Mouse (Mus musculus) small intestine, adult 2 months (tissue): ENCODE measurements around the gene Eya2. TPM values are rescaled to one million over a fixed set of nuclear protein-coding genes. Genes with fewer than 3 reads are reported as not detected.

Experiments used
- H3K27ac ChIP-seq: fragments of 200-500 bp; 2 replicates; pipeline ENCODE4 v1.5.1; 2012; ENCODE audit warnings: low read depth, low read length, control low read depth, inconsistent platforms; ENCODE audit not compliant: insufficient read depth
- H3K27me3 ChIP-seq: fragments of 200-500 bp; 2 replicates; pipeline ENCODE4 v1.6.1; 2012; ENCODE audit warnings: mild to moderate bottlenecking, moderate library complexity, low read length, inconsistent platforms; ENCODE audit not compliant: control insufficient read depth, insufficient read depth
- H3K36me3 ChIP-seq: fragments of 200-500 bp; 2 replicates; pipeline ENCODE4 v1.6.1; 2012; ENCODE audit warnings: mild to moderate bottlenecking, low read length, control low read depth, inconsistent platforms; ENCODE audit not compliant: control insufficient read depth, insufficient read depth
- H3K4me1 ChIP-seq: fragments of 200-500 bp; 2 replicates; pipeline ENCODE4 v1.6.1; 2012; ENCODE audit warnings: low read length, inconsistent platforms, mixed read lengths; ENCODE audit not compliant: control insufficient read depth, insufficient read depth, insufficient read length
- H3K4me3 ChIP-seq: fragments of 200-500 bp; 2 replicates; pipeline ENCODE4 v1.5.1; 2012; ENCODE audit warnings: low read depth, mild to moderate bottlenecking, control low read depth, inconsistent platforms, low read length, moderate library complexity
- CTCF ChIP-seq: fragments of 200-500 bp; IDR thresholded peaks from 2 replicates; pipeline ENCODE4 v1.5.1; 2012; ENCODE audit warnings: low read depth, mild to moderate bottlenecking, control low read depth, inconsistent platforms, low read length, moderate library complexity, mixed read lengths; ENCODE audit not compliant: insufficient replicate concordance, insufficient read length; ENCODE audit errors: extremely low read depth
- POLR2A ChIP-seq: fragments of 200-500 bp; IDR thresholded peaks from 2 replicates; pipeline ENCODE4 v1.6.1; 2012; ENCODE audit warnings: low read depth, mild to moderate bottlenecking, control low read depth, inconsistent platforms, low read length, moderate library complexity
- WGBS: fragments of 180-500 bp; shearing (Covaris S2); methylation state at CpG from one replicate; pipeline ENCODE4 v1.1.7; 2018; 5-methylcytosine and 5-hydroxymethylcytosine counted together
- polyA plus RNA-seq: library from polyadenylated mRNA; depleted of rRNA; stranded (reverse); fragments of >200 nt; gene quantifications from 2 replicates; pipeline ENCODE4 v1.2.3, GENCODE M21; 2012

Gene Eya2
- polyA plus RNA-seq, 1 experiment: 0.93 TPM

DNA sequence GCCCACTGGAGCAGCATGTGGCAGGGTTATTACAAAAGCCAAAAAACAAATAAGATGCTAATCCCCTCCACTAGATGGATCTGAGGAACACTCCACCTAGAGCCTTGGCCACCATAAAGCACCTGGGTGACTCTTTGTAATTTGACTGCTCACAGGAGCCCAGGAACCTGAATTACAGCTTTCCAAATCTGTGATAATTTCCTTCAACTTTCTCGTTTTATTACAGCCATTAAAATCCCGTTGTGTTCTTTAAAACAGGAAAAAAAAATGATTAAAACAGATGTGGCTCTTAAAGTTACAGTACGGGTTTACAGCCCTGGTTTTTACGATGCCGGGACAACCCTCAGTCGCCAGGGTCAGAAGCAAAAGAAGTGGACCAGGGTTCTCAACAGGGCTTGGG, 27.9 kb upstream of the Eya2 start:
- H3K27me3 ChIP-seq: 0 out of 2 replicates have a peak, but pooled peaks cover 3% of the 10 kb centered on the region
- no peak overlapping the region for H3K4me3 ChIP-seq
- TF ChIP-seq CTCF (no peak), POLR2A (no peak)
- no peak overlapping the region for H3K27ac ChIP-seq
- WGBS: 26% methylated on average over 6 of the region's 6 CpGs
- H3K36me3 ChIP-seq: no peaks in the 10 kb centered on the region
- H3K4me1 ChIP-seq: peaks cover 9% of the 10 kb centered on the region; the same call in 1 of the 2 replicates

DNA sequence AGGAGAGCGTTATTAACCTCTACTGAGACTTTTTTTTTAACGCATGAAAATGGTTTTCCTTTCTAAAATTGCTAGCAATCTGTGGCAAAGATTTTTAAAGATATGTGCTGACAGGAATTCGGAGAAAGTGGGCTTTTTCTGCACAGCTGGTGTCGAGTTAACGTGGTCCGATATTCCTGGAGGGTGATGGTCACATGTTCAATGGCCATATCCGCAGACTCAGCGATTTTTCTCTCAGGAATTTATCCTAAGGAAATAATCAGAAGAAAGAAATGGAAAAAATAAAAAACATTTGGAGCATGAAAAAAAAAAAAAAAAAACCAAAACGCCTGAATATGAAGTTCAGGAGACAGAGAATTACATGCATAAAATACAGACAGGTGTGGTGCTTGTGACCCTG, 27.0 kb upstream of the Eya2 start:
- TF ChIP-seq CTCF (no peak), POLR2A (no peak)
- Histone ChIP-seq H3K27ac (no peak overlapping the region), H3K4me3 (no peak overlapping the region), H3K27me3 (no peaks in the 10 kb centered on the region), H3K4me1 (peaks cover 9% of the 10 kb centered on the region; the same call in 1 of the 2 replicates), H3K36me3 (no peaks in the 10 kb centered on the region)
- WGBS: 82% methylated on average over 9 of the region's 9 CpGs

DNA sequence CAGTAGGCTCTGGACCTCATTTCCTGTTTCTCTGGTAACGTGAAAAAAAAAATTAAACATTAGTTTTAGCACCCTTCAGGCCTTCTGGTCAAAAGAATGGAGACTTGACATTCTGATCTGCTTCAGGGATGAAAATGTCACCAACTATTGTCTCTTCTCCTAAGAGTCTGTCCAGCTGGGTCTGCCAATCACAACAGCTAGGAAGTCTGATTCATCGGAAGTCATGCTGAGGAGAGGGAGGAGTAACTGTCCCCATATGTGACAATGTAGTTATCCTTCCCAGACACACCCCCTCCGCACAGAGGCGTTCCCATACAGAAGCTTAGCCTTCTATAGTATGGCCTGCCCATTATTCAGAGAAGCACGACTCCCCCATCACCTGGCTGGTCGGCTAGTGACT, 25.9 kb upstream of the Eya2 start:
- WGBS: 81% methylated on average over 6 of the region's 6 CpGs
- Histone ChIP-seq H3K4me1 (no peaks in the 10 kb centered on the region), H3K36me3 (no peaks in the 10 kb centered on the region), H3K27me3 (no peaks in the 10 kb centered on the region), H3K27ac (no peak overlapping the region), H3K4me3 (no peak overlapping the region)
- TF ChIP-seq POLR2A (no peak), CTCF (no peak)

DNA sequence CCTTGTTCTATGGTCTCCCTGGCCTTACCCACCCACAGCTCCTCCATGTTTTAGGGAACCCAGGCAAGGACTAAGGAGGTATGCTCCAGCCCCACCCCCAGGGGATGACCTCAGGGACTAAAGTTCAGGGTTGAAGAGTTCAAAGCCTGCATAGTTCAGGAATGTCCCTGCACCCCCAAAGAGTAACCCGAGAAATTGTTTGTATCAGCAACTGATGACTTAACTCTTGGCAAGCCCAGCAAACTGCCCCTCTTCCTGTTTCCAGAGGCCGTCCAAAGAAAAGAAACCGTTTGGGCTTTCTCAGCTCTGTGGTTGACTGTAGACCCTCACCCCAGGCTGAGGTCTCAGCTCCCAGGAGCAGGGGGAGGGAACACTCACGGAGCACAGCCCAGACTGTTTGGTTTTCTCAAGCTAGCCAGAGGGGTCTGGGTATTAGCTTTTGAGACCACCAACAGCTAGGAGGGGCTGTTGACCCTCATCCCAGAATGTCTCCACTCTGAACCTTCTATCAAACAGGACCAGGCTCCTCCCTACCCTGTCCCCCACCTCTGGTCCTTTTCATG, 23.5 kb upstream of the Eya2 start:
- Histone ChIP-seq H3K27me3 (no peaks in the 10 kb centered on the region), H3K27ac (no peak overlapping the region), H3K4me1 (no peaks in the 10 kb centered on the region), H3K4me3 (no peak overlapping the region), H3K36me3 (no peaks in the 10 kb centered on the region)
- no peak for TF ChIP-seq POLR2A
- TF ChIP-seq CTCF: no peak
- WGBS: 70% methylated on average over 4 of the region's 4 CpGs

DNA sequence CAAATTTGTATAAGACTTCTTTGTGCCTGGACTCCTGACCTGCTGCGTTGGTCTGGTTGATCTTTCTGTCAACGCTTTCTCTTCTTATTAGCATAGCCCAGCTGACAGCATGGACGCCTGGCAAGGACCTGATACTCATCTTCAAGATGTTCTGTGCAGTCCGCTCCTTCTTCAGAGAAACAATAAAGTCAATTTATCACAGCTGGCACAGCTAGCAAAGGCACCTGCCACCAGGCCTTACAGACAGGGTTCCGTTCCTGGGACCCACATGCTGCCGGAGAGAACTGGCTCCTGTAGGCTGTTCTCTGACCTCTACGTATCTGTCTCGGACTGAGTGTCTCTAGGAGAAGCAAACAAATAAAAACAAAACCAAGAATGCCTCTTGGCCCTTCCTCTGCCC, 11.8 kb upstream of the Eya2 start:
- Histone ChIP-seq H3K4me3 (no peak overlapping the region), H3K36me3 (no peaks in the 10 kb centered on the region), H3K27me3 (no peaks in the 10 kb centered on the region), H3K27ac (no peak overlapping the region), H3K4me1 (no peaks in the 10 kb centered on the region)
- TF ChIP-seq POLR2A (no peak), CTCF (no peak)
- WGBS: 65% methylated on average over 8 of the region's 8 CpGs

DNA sequence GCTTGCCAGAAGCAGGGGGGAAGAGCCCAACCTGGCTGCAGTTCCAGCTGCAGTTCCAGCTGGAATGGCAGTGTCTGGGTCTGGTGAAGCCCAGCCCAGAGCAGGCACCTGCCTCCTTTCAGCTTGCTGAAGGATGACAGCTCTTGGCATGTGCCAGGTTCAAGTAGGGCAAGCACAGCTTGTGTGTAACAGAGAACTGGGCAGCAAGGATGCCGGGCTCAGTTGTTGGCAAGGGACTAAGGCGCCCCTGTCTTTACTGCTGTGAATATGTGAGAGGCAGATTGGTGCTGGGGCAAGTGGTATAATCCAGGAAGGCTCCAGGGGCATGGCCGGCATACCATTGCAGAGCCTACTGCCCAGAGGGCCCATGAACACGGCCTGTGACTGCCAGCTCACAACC, 11.3 kb upstream of the Eya2 start:
- H3K4me3 ChIP-seq: no peak overlapping the region
- WGBS: 68% methylated on average over 4 of the region's 4 CpGs
- no peak for TF ChIP-seq POLR2A
- no peak for TF ChIP-seq CTCF
- H3K27ac ChIP-seq: no peak overlapping the region
- no peaks in the 10 kb centered on the region for H3K36me3 ChIP-seq
- no peaks in the 10 kb centered on the region for H3K4me1 ChIP-seq
- H3K27me3 ChIP-seq: no peaks in the 10 kb centered on the region

DNA sequence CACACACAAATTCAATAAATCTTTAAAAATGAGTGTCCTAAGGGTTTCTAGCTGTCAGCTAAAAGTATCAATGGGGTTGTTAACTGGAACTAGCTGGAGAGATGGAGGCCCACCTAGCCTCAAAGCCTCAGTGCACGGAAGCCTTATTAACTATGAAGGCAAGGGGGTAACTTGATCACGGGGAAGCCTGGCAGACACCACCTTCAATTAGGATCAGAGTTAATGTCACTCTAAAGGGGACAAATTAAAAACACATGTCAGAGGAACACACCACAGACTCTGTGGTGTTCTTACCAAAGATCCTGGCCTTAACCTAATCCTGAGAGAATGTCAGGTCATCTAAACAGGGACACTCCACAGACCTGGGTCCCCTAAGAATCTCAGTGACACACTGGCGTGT, 10.3 kb upstream of the Eya2 start:
- H3K4me1 ChIP-seq: no peaks in the 10 kb centered on the region
- 88% methylated on average over 3 of the region's 3 CpGs for WGBS
- H3K27me3 ChIP-seq: no peaks in the 10 kb centered on the region
- H3K27ac ChIP-seq: no peak overlapping the region
- no peaks in the 10 kb centered on the region for H3K36me3 ChIP-seq
- TF ChIP-seq POLR2A: no peak
- TF ChIP-seq CTCF: no peak
- H3K4me3 ChIP-seq: no peak overlapping the region
